Mouse (Mus musculus) layer of hippocampus, postnatal 25 days (tissue): ENCODE measurements around the gene Rps24. TPM values are rescaled to one million over a fixed set of nuclear protein-coding genes. Genes with fewer than 3 reads are reported as not detected.
"Not testable (repeated sequence)": the region's sequence is repeated elsewhere in the genome, so short reads cannot be mapped to it uniquely, and the experiment has no call there.

ENCODE experiments used
- DNase-seq, 2 experiments: peaks; one replicate each; pipeline ENCODE4 v3.0.0; 2022; ENCODE audit warnings: mixed read lengths in 2 of 2, low spot score in 1 of 2; ENCODE audit errors: extremely low spot score in 1 of 2
- total RNA-seq, 2 experiments: library from RNA; stranded (reverse); gene quantifications; 2 replicates each; pipeline ENCODE4 v1.2.3; 2021

The Rps24 gene
- total RNA-seq: 100 to 1,000 TPM; 675 to 721 TPM

GRCm38 (mm10) chr14:24486773-24487227 lies at the start of gene Rps24, which contains the start of gene Polr3a:
Gene Rps24, plus strand, starts transcription at chr14:24487125.
Gene Polr3a, minus strand, starts transcription at chr14:24487058.
- DNase-seq: peak; percentile 83 to 90

GRCm38 (mm10) chr14:24443529-24443928 lies 43.4 kb upstream of the Rps24 start:
- DNase-seq: not testable (repeated sequence)

- DNase-seq: no peak
Measured at GRCm38 (mm10) chr14:24458191-24458590, 28.7 kb upstream of the Rps24 start.

- DNase-seq: no peak
Measured at GRCm38 (mm10) chr14:24468806-24469205, 18.1 kb upstream of the Rps24 start.

GRCm38 (mm10) chr14:24486241-24486767 lies 621 bp upstream of the Rps24 start:
- no peak for DNase-seq

- DNase-seq: not testable (repeated sequence)
Measured at GRCm38 (mm10) chr14:24489772-24490171, 2.8 kb downstream of the Rps24 start.

- peak; percentile 89 to 97 for DNase-seq
Measured at GRCm38 (mm10) chr14:24490468-24491265, 3.7 kb downstream of the Rps24 start.

GRCm38 (mm10) chr14:24491266-24491981 lies 4.5 kb downstream of the Rps24 start:
- DNase-seq: no peak

GRCm38 (mm10) chr14:24493256-24493655 lies 6.3 kb downstream of the Rps24 start:
- no peak for DNase-seq

GRCm38 (mm10) chr14:24496507-24496906 lies 9.6 kb downstream of the Rps24 start:
- no peak for DNase-seq

GRCm38 (mm10) chr14:24497443-24497842 lies 10.5 kb downstream of the Rps24 start:
- no peak for DNase-seq

- no peak for DNase-seq
Measured at GRCm38 (mm10) chr14:24498561-24499255, 11.8 kb downstream of the Rps24 start.

- no peak for DNase-seq
Measured at GRCm38 (mm10) chr14:24499478-24499877, 12.6 kb downstream of the Rps24 start.

- peak; percentile 83 to 96 for DNase-seq
Measured at GRCm38 (mm10) chr14:24500091-24500844, 13.3 kb downstream of the Rps24 start.

GRCm38 (mm10) chr14:24500845-24501186 lies 13.9 kb downstream of the Rps24 start:
- DNase-seq: no peak

GRCm38 (mm10) chr14:24501256-24501655 lies 14.3 kb downstream of the Rps24 start:
- DNase-seq: no peak

- no peak for DNase-seq
Measured at GRCm38 (mm10) chr14:24507452-24508069, 20.6 kb downstream of the Rps24 start.

- DNase-seq: no peak
Measured at GRCm38 (mm10) chr14:24508070-24508773, 21.3 kb downstream of the Rps24 start.

- no peak for DNase-seq
Measured at GRCm38 (mm10) chr14:24509557-24509956, 22.6 kb downstream of the Rps24 start.
